Mouse (Mus musculus): ENCODE results near the gene Safb.

Gene Safb

GRCm38 (mm10) chr17:56643237-56643636 is 58.6 kb downstream of the Safb start:
- in situ Hi-C loops (cut with MboI, MseI) = no loop called here

- in situ Hi-C loops (cut with MboI, MseI) = no loop called here
Observed at GRCm38 (mm10) chr17:56647546-56647945, 62.9 kb downstream of the Safb start.

- in situ Hi-C loops (cut with MboI, MseI) = no loop called here
Observed at GRCm38 (mm10) chr17:56651801-56652200, 67.2 kb downstream of the Safb start.

GRCm38 (mm10) chr17:56654771-56655170 is 70.1 kb downstream of the Safb start:
- in situ Hi-C loops (cut with MboI, MseI) = no loop called here

- in situ Hi-C loops (cut with MboI, MseI) = no loop called here
Observed at GRCm38 (mm10) chr17:56655311-56655710, 70.7 kb downstream of the Safb start.
